Mouse (Mus musculus) C2C12 (cell line): ENCODE measurements around the gene Efhd2.

ENCODE experiments used
- CEBPB ChIP-seq: IDR thresholded peaks from one replicate; pipeline ENCODE4 v1.6.1; 2011; ENCODE audit warnings: low read depth, mild to moderate bottlenecking, control low read depth, moderate library complexity
- CTCF ChIP-seq: IDR thresholded peaks from one replicate; pipeline ENCODE4 v1.5.1; 2011; ENCODE audit not compliant: control insufficient read depth, insufficient read depth, insufficient read length
- FOSL1 ChIP-seq: IDR thresholded peaks from one replicate; pipeline ENCODE4 v1.8.0; 2011; ENCODE audit warnings: mild to moderate bottlenecking, low read length; ENCODE audit not compliant: poor library complexity, insufficient read depth, severe bottlenecking
- MAX ChIP-seq: IDR thresholded peaks from one replicate; pipeline ENCODE4 v1.6.1; 2011; ENCODE audit warnings: mild to moderate bottlenecking, control low read depth
- MYOD1 ChIP-seq: IDR thresholded peaks from one replicate; pipeline ENCODE4 v1.6.1; 2011; ENCODE audit warnings: low read depth; ENCODE audit not compliant: control insufficient read depth, insufficient read length
- USF1 ChIP-seq: IDR thresholded peaks from one replicate; pipeline ENCODE4 v1.6.1; 2011; ENCODE audit warnings: low read depth, mild to moderate bottlenecking, control low read depth, moderate library complexity

GRCm38 (mm10) chr4:141917735-141918419 lies 43.2 kb upstream of the Efhd2 start:
- TF ChIP-seq USF1 (no peak), CTCF (no peak), MAX (no peak), FOSL1 (no peak), CEBPB (no peak), MYOD1 (no peak)
